Mouse (Mus musculus) heart, postnatal 0 days (tissue): ENCODE data around the gene Phf2.

Source experiments
- CTCF ChIP-seq: IDR thresholded peaks from 2 replicates; pipeline ENCODE4 v1.5.1; 2016; ENCODE audit warnings: antibody characterized with exemption, control low read depth, low read depth
- EP300 ChIP-seq: IDR thresholded peaks from 2 replicates; pipeline ENCODE4 v1.6.1; 2016; ENCODE audit warnings: antibody characterized with exemption, low read depth

DNA sequence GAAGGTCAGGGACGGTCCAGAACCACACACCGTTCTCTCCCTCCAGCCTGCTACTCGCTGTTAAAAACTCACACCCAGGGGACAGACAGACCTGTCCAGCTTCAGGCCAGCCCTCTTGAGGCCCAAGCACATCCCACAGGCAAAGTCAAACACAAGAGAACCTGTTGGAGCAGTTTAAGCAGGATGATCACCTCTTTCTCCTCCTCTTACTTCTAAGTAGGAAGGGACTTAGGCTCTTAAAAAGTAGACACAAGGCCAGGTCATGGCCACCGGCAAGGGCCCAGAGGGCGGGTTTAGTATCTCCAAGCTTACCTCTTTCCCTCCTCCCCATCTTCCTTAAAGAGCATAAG is 1.3 kb downstream of the Phf2 start:
- TF ChIP-seq CTCF (no peak), EP300 (no peak)
